Mouse (Mus musculus) olfactory bulb, adult 2 months (tissue): ENCODE measurements around the gene Ola1.

ENCODE experiments used
- CTCF ChIP-seq: fragments of 200-500 bp; IDR thresholded peaks from 2 replicates; pipeline ENCODE4 v1.5.1; 2012; ENCODE audit warnings: low read depth, mild to moderate bottlenecking, low read length, moderate library complexity; ENCODE audit not compliant: insufficient read depth
- POLR2A ChIP-seq: fragments of 200-500 bp; IDR thresholded peaks from 2 replicates; pipeline ENCODE4 v1.6.1; 2012; ENCODE audit warnings: mild to moderate bottlenecking, low read depth, low read length, moderate library complexity; ENCODE audit not compliant: insufficient read depth

- TF ChIP-seq CTCF, result no peak
- no peak for TF ChIP-seq POLR2A
Measured at GRCm38 (mm10) chr2:73143732-73144131, 75.0 kb downstream of the Ola1 start.
